Comparison of ENCODE assay signal across 8 mouse cellular contexts in genomic region chr5:34370840-34371239, GRCm38 (mm10). TPM values are rescaled to one million over a fixed set of nuclear protein-coding genes. Genes with fewer than 3 reads are reported as not detected.
DNase-seq lines count a peak whose midpoint lies in the region; ATAC-seq lines count a peak whose summit lies in the region.

No protein-coding gene starts in this region.

- no peaks in the 10 kb centered on the region for H3K27me3 ChIP-seq in kidney, embryonic 15.5 days
- H3K27me3 ChIP-seq in hindbrain, embryonic 15.5 days = no peaks in the 10 kb centered on the region
- no peaks in the 10 kb centered on the region for H3K27me3 ChIP-seq in midbrain, embryonic 16.5 days (ENCODE audit: control insufficient read depth, insufficient read depth, low read depth, low read length)

- H3K4me3 ChIP-seq in kidney, embryonic 15.5 days (replicated peaks) = peak overlapping the region; percentile 93
- peak overlapping the region; percentile 82 for H3K4me3 ChIP-seq in brown adipose tissue, adult 24 weeks (ENCODE audit: insufficient read depth, low read depth, low read length)
- H3K4me3 ChIP-seq in hindbrain, embryonic 15.5 days = peak overlapping the region; percentile 81
- peak overlapping the region; percentile 94 for H3K4me3 ChIP-seq in midbrain, embryonic 16.5 days (ENCODE audit: low read depth, low read length)

- no peaks in the 10 kb centered on the region for H3K36me3 ChIP-seq in kidney, embryonic 15.5 days
- no peaks in the 10 kb centered on the region for H3K36me3 ChIP-seq in hindbrain, embryonic 15.5 days
- H3K36me3 ChIP-seq in midbrain, embryonic 16.5 days (ENCODE audit: control insufficient read depth, insufficient read depth, low read length) = no peaks in the 10 kb centered on the region

- peaks cover 22% of the 10 kb centered on the region for H3K4me1 ChIP-seq in kidney, embryonic 15.5 days
- peaks cover 13% of the 10 kb centered on the region; the same call in 1 of the 2 replicates for H3K4me1 ChIP-seq in brown adipose tissue, adult 24 weeks (ENCODE audit: control insufficient read depth, insufficient read depth, insufficient read length, low read length)
- peaks cover 28% of the 10 kb centered on the region for H3K4me1 ChIP-seq in hindbrain, embryonic 15.5 days (replicated peaks)
- H3K4me1 ChIP-seq in midbrain, embryonic 16.5 days (ENCODE audit: control insufficient read depth, insufficient read depth, low read length) = peaks cover 28% of the 10 kb centered on the region

- no peak for DNase-seq in kidney, adult 18-20 months
- no peak for DNase-seq in right cerebral cortex, postnatal 10 days (ENCODE audit: low spot score in 2 of 2)
- DNase-seq in cerebellum, postnatal 4 days (ENCODE audit: low spot score in 2 of 2) = no peak
- DNase-seq in T-cell, adult 2 months (ENCODE audit: low spot score) = no peak

- ATAC-seq in kidney, embryonic 15.5 days (replicated peaks; ENCODE audit: low FRiP score) = no peak
- no peak for ATAC-seq in hindbrain, embryonic 15.5 days (ENCODE audit: low FRiP score, low read depth)
- ATAC-seq in midbrain, embryonic 16.5 days = no peak

- H3K4me2 ChIP-seq in kidney, embryonic 15.5 days = peak overlapping the region; percentile 70
- H3K4me2 ChIP-seq in hindbrain, embryonic 15.5 days = peak overlapping the region; percentile 63
- H3K4me2 ChIP-seq in midbrain, embryonic 16.5 days (ENCODE audit: low read length) = peak overlapping the region; percentile 71

- WGBS in kidney, embryonic 15.5 days = 25% methylated on average over 8 of the region's 8 CpGs
- WGBS in hindbrain, embryonic 15.5 days = 31% methylated on average over 8 of the region's 8 CpGs
- WGBS in midbrain, embryonic 16.5 days = 29% methylated on average over 8 of the region's 8 CpGs

- H3K9me3 ChIP-seq in kidney, embryonic 15.5 days (replicated peaks) = no peaks in the 10 kb centered on the region
- no peaks in the 10 kb centered on the region for H3K9me3 ChIP-seq in hindbrain, embryonic 15.5 days
- no peaks in the 10 kb centered on the region for H3K9me3 ChIP-seq in midbrain, embryonic 16.5 days (replicated peaks; ENCODE audit: control insufficient read depth, low read length, poor library complexity, severe bottlenecking)

- H3K9ac ChIP-seq in kidney, embryonic 15.5 days = peak overlapping the region; percentile 94
- H3K9ac ChIP-seq in hindbrain, embryonic 15.5 days = peak overlapping the region; percentile 86
- peak overlapping the region; percentile 90 for H3K9ac ChIP-seq in midbrain, embryonic 16.5 days (ENCODE audit: low read depth, low read length)

- 0 out of 2 replicates have a peak overlapping the region, but pooled peaks have one; percentile 56 for H3K27ac ChIP-seq in kidney, embryonic 15.5 days
- H3K27ac ChIP-seq in brown adipose tissue, adult 24 weeks (replicated peaks; ENCODE audit: low read depth, low read length) = peak overlapping the region; percentile 39
- peak overlapping the region; percentile 88 for H3K27ac ChIP-seq in hindbrain, embryonic 15.5 days (replicated peaks)
- peak overlapping the region; percentile 87 for H3K27ac ChIP-seq in midbrain, embryonic 16.5 days (ENCODE audit: low read length)

RNA-seq across cellular contexts. Expression of gene Fam193a, which starts 1.1 kb away (rescaled TPM):
- 10.6 and 13.0 TPM in 2 replicates for polyA plus RNA-seq in kidney, embryonic 15.5 days (2015; fragmentation: Nextera tagmentation; extraction: Ambion mirVana)
- 7.2 and 9.1 TPM in 2 replicates for polyA plus RNA-seq in brown adipose tissue, adult 24 weeks (2012; ENCODE audit: insufficient read depth, insufficient read length, missing spikeins)
- polyA plus RNA-seq in hindbrain, embryonic 15.5 days (2015; fragmentation: Nextera tagmentation; extraction: Ambion mirVana) = 14.0 and 15.5 TPM in 2 replicates
- 14.1 and 15.8 TPM in 2 replicates for polyA plus RNA-seq in midbrain, embryonic 16.5 days (2015; fragmentation: Nextera tagmentation; extraction: Ambion mirVana)

RNA-seq across cellular contexts. Expression of gene Rnf4, which starts 34.8 kb away (rescaled TPM):
- polyA plus RNA-seq in kidney, embryonic 15.5 days (2015; fragmentation: Nextera tagmentation; extraction: Ambion mirVana) = 174 and 181 TPM in 2 replicates
- 53.1 and 58.1 TPM in 2 replicates for polyA plus RNA-seq in brown adipose tissue, adult 24 weeks (2012; ENCODE audit: insufficient read depth, insufficient read length, missing spikeins)
- 125 and 129 TPM in 2 replicates for polyA plus RNA-seq in hindbrain, embryonic 15.5 days (2015; fragmentation: Nextera tagmentation; extraction: Ambion mirVana)
- polyA plus RNA-seq in midbrain, embryonic 16.5 days (2015; fragmentation: Nextera tagmentation; extraction: Ambion mirVana) = 127 and 131 TPM in 2 replicates
